In the genomic region with DNA sequence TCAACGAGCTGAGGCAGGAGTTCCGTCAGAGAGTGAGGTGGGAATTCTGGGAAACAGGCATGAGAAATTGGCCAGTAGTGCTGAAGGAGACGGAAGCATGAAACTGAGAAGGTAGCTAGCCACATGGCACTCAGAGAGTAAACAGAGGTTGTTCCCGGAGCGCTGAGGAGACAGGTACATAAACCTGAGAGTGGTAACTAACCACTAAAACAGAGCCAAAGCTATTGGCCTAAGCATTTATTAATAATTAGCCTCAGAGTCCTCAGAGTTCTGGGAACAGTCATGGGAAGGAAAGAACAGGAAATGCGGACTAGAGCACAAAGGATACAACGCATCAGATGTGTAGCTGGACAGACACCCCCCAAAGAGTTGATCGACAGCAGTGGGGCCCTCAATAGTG, we compare ENCODE assay signal across 13 mouse cellular contexts.
"Had no signal": no experiment of that assay in that cellular context is flagged by ENCODE, and none has a peak within 500 bp of the region (broad histone marks: within the 10 kb centered on the region; RNA-seq: fewer than 3 reads in every experiment).

No protein-coding gene starts in this region.

- ATAC-seq: hindbrain, embryonic 16.5 days; intestine, embryonic 15.5 days had no signal

- H3K4me1 ChIP-seq: intestine, embryonic 15.5 days; liver, embryonic 15.5 days; lung, embryonic 15.5 days had no signal

- H3K27me3 ChIP-seq: intestine, embryonic 15.5 days; liver, embryonic 15.5 days; lung, embryonic 15.5 days had no signal

- H3K9me3 ChIP-seq: intestine, embryonic 15.5 days; liver, embryonic 15.5 days; lung, embryonic 15.5 days had no signal

- H3K4me2 ChIP-seq: intestine, embryonic 15.5 days; liver, embryonic 11.5 days; liver, embryonic 15.5 days; lung, embryonic 15.5 days; midbrain, embryonic 11.5 days had no signal

- H3K4me3 ChIP-seq: intestine, embryonic 15.5 days; left cerebral cortex, adult 2 months; liver, embryonic 15.5 days; lung, embryonic 15.5 days had no signal

- H3K36me3 ChIP-seq: liver, embryonic 15.5 days had no signal

- H3K9ac ChIP-seq: intestine, embryonic 15.5 days; liver, embryonic 15.5 days; lung, embryonic 15.5 days had no signal

- DNase-seq: layer of hippocampus, postnatal 36 days; lung, postnatal 4 days; midbrain, embryonic 14.5 days; thymus, adult 18-20 months; thymus, postnatal 36 days had no signal

- H3K27ac ChIP-seq: intestine, embryonic 15.5 days; kidney, postnatal 0 days; left cerebral cortex, adult 2 months; liver, embryonic 15.5 days; lung, embryonic 15.5 days had no signal
